8 mouse cellular contexts compared by ENCODE assay signal in genomic region chr7:99360021-99360802, GRCm38 (mm10). TPM values are rescaled to one million over a fixed set of nuclear protein-coding genes. Genes with fewer than 3 reads are reported as not detected.
DNase-seq lines count a peak whose midpoint lies in the region; ATAC-seq and TF ChIP-seq lines count a peak whose summit lies in the region.

No protein-coding gene starts in this region.

- TF ChIP-seq POLR2A in liver, adult 2 months (IDR thresholded peaks at IDR 0.05; ENCODE audit: extremely low read depth, insufficient read depth, low read length), result 0 out of 2 replicates have a peak, but pooled peaks have one; percentile 13

- H3K79me2 ChIP-seq in liver, adult 2 months (ENCODE audit: control insufficient read depth, insufficient read depth, low read length), result no peaks in the 10 kb centered on the region

- peaks cover 56% of the 10 kb centered on the region for H3K4me1 ChIP-seq in forebrain, embryonic 12.5 days
- H3K4me1 ChIP-seq in heart, embryonic 15.5 days (replicated peaks), result peaks cover 48% of the 10 kb centered on the region
- peaks cover 2% of the 10 kb centered on the region for H3K4me1 ChIP-seq in liver, adult 2 months (ENCODE audit: control insufficient read depth, insufficient read depth, low read length)

- no peaks in the 10 kb centered on the region for H3K27me3 ChIP-seq in forebrain, embryonic 12.5 days
- H3K27me3 ChIP-seq in heart, embryonic 15.5 days, result no peaks in the 10 kb centered on the region
- no peaks in the 10 kb centered on the region for H3K27me3 ChIP-seq in liver, adult 2 months (ENCODE audit: control insufficient read depth, insufficient read depth, low read length)

- H3K9me3 ChIP-seq in forebrain, embryonic 12.5 days, result no peaks in the 10 kb centered on the region
- no peaks in the 10 kb centered on the region for H3K9me3 ChIP-seq in heart, embryonic 15.5 days (replicated peaks)

- peak overlapping the region; percentile 38; the same call in 1 of the 2 replicates for H3K9ac ChIP-seq in forebrain, embryonic 12.5 days
- H3K9ac ChIP-seq in heart, embryonic 15.5 days, result peak overlapping the region; percentile 41
- H3K9ac ChIP-seq in liver, adult 2 months (ENCODE audit: low read depth, low read length), result no peak overlapping the region

- H3K27ac ChIP-seq in forebrain, embryonic 12.5 days, result peak overlapping the region; percentile 96
- H3K27ac ChIP-seq in heart, embryonic 15.5 days, result peak overlapping the region; percentile 94
- H3K27ac ChIP-seq in liver, adult 2 months (replicated peaks; ENCODE audit: insufficient read depth, low read depth, low read length), result no peak overlapping the region

- TF ChIP-seq CTCF in liver, adult 2 months (IDR thresholded peaks at IDR 0.05; ENCODE audit: low read depth, low read length), result no peak

- no peak overlapping the region for H3K4me3 ChIP-seq in forebrain, embryonic 12.5 days (replicated peaks)
- no peak overlapping the region for H3K4me3 ChIP-seq in heart, embryonic 15.5 days
- H3K4me3 ChIP-seq in liver, adult 2 months (ENCODE audit: insufficient read depth, low read depth, low read length), result no peak overlapping the region

- ATAC-seq in forebrain, embryonic 12.5 days (ENCODE audit: low FRiP score), result peak; percentile 98
- peak; percentile 90 for ATAC-seq in heart, embryonic 15.5 days (replicated peaks; ENCODE audit: insufficient number of reproducible peaks, insufficient read depth, low FRiP score, low read depth)

- WGBS in forebrain, embryonic 12.5 days, result 6% methylated on average over 10 of the region's 10 CpGs
- WGBS in heart, embryonic 15.5 days, result 16% methylated on average over 10 of the region's 10 CpGs
- 79% methylated on average over 10 of the region's 10 CpGs for WGBS in liver, adult 2 months

- DNase-seq in cerebellum, postnatal 14 days, result peak; percentile 59 to 82
- no peak for DNase-seq in cerebellum, adult 11 months
- peak; percentile 92 for DNase-seq in kidney, postnatal 10 days
- DNase-seq in liver, adult 2 months (ENCODE audit: extremely low read depth, low read depth, low spot score), result peak; percentile 39
- DNase-seq in neural tube, embryonic 10.5 days (ENCODE audit: extremely low spot score, low spot score), result peak; percentile 86
- DNase-seq in thymus, postnatal 10 days (ENCODE audit: low spot score in 2 of 2), result peak; percentile 9 to 22

- H3K36me3 ChIP-seq in forebrain, embryonic 12.5 days (replicated peaks), result no peaks in the 10 kb centered on the region
- H3K36me3 ChIP-seq in heart, embryonic 15.5 days, result no peaks in the 10 kb centered on the region
- no peaks in the 10 kb centered on the region for H3K36me3 ChIP-seq in liver, adult 2 months (ENCODE audit: control insufficient read depth, insufficient read depth, low read length)

- peak overlapping the region; percentile 11 for H3K4me2 ChIP-seq in forebrain, embryonic 12.5 days
- H3K4me2 ChIP-seq in heart, embryonic 15.5 days, result peak overlapping the region; percentile 21

RNA-seq across cellular contexts. Expression of gene Serpinh1, which starts 7.2 kb away (rescaled TPM):
- polyA plus RNA-seq in forebrain, embryonic 12.5 days (2016; fragmentation: Nextera tagmentation; extraction: Ambion mirVana), result 425 and 501 TPM in 2 replicates
- 1,031 and 1,221 TPM in 2 replicates for polyA plus RNA-seq in heart, embryonic 15.5 days (2015; fragmentation: Nextera tagmentation; extraction: Ambion mirVana)
- 16.2 and 22.2 TPM in 2 replicates for total RNA-seq in liver, adult 2 months (2014; rRNA removed)
- 11.7 and 14.5 TPM in 2 replicates for polyA plus RNA-seq in liver, adult 2 months (2012; rRNA removed)

RNA-seq across cellular contexts. Expression of gene Gdpd5, which starts 21.0 kb away (rescaled TPM):
- 29.9 and 34.4 TPM in 2 replicates for polyA plus RNA-seq in forebrain, embryonic 12.5 days (2016; fragmentation: Nextera tagmentation; extraction: Ambion mirVana)
- 20.8 and 26.1 TPM in 2 replicates for polyA plus RNA-seq in heart, embryonic 15.5 days (2015; fragmentation: Nextera tagmentation; extraction: Ambion mirVana)
- total RNA-seq in liver, adult 2 months (2014; rRNA removed), result 0.28 and 0.67 TPM in 2 replicates
- 0.71 and 1.7 TPM in 2 replicates for polyA plus RNA-seq in liver, adult 2 months (2012; rRNA removed)

Comparison
In these comparisons a context has a peak if more than half of its experiments do, and no peak if none do; other contexts are left out.
1. RNA of gene Serpinh1, which starts 7.2 kb away (polyA plus RNA-seq): 1,031 to 1,221 TPM in heart, embryonic 15.5 days and 425 to 501 TPM in forebrain, embryonic 12.5 days; 11.7 to 14.5 TPM in liver, adult 2 months; every median in the first group is over 10 times any median in the second.